Mouse (Mus musculus): ENCODE results near the gene Lrrc18. TPM values are rescaled to one million over a fixed set of nuclear protein-coding genes. Genes with fewer than 3 reads are reported as not detected.

The Lrrc18 gene
- polyA plus RNA-seq, 1 experiment from 2014 or later: 0.37 TPM

GRCm38 (mm10) chr14:33058881-33059660 lies 67.9 kb downstream of the Lrrc18 start:
- H3K9me3 ChIP-seq: 0 out of 2 replicates have a peak, but pooled peaks cover 2% of the 10 kb centered on the region
- no peaks in the 10 kb centered on the region for H3K36me3 ChIP-seq
- H3K4me1 ChIP-seq: peaks cover 3% of the 10 kb centered on the region; the same call in 1 of the 2 replicates
- no peak for ATAC-seq (ENCODE audit: low FRiP score, low read depth)
- WGBS: 91% methylated on average over 7 of the region's 7 CpGs
- H3K9ac ChIP-seq (replicated peaks): no peak overlapping the region
- no peak overlapping the region for H3K27ac ChIP-seq (replicated peaks)
- H3K4me3 ChIP-seq: no peak overlapping the region
- no peaks in the 10 kb centered on the region for H3K27me3 ChIP-seq
- H3K4me2 ChIP-seq (replicated peaks): no peak overlapping the region

DNA sequence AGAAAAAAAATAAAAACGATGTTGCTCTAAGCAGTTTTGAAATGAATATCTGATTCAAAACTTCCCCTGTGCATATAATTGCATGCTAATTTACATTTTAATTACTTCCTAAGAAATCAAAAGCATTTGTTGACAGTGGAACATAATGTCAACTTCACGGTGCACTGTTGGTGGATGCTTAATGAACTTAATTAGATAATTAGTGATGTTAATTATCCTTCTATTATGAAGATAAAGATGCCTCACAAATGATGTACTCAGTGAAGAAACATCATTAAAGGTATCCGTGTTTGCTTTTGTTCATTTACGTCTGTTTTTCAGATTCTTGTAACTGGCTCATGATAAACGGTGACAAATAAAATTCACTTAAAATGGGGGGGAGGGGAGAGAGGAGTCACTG lies 71.8 kb downstream of the Lrrc18 start:
- H3K4me3 ChIP-seq: no peak overlapping the region
- no peak for ATAC-seq (ENCODE audit: low FRiP score, low read depth)
- WGBS: 80% methylated on average over 5 of the region's 5 CpGs
- no peak overlapping the region for H3K27ac ChIP-seq (replicated peaks)
- no peaks in the 10 kb centered on the region for H3K4me1 ChIP-seq
- no peak overlapping the region for H3K4me2 ChIP-seq (replicated peaks)
- H3K9me3 ChIP-seq: 0 out of 2 replicates have a peak, but pooled peaks cover 2% of the 10 kb centered on the region
- H3K9ac ChIP-seq (replicated peaks): no peak overlapping the region
- H3K27me3 ChIP-seq: no peaks in the 10 kb centered on the region
- H3K36me3 ChIP-seq: no peaks in the 10 kb centered on the region

Other genes with a start within 250 kb of the Lrrc18 start
- gene Tmem273, start 205.4 kb upstream of the Lrrc18 start, polyA plus RNA-seq (2016; fragmentation: Nextera tagmentation; extraction: Ambion mirVana): 0.35 and 0.56 TPM in 2 replicates
- gene Fam170b, start 157.4 kb upstream of the Lrrc18 start, polyA plus RNA-seq (2016; fragmentation: Nextera tagmentation; extraction: Ambion mirVana): not detected in 2 replicates
- 5.9 and 6.8 TPM in 2 replicates for gene Vstm4, start 134.6 kb upstream of the Lrrc18 start, polyA plus RNA-seq (2016; fragmentation: Nextera tagmentation; extraction: Ambion mirVana)
- 0.17 and 0.63 TPM in 2 replicates for gene Wdfy4, start 194.1 kb downstream of the Lrrc18 start, polyA plus RNA-seq (2016; fragmentation: Nextera tagmentation; extraction: Ambion mirVana)
- 0.75 and 0.89 TPM in 2 replicates for gene Arhgap22, start 222.6 kb downstream of the Lrrc18 start, polyA plus RNA-seq (2016; fragmentation: Nextera tagmentation; extraction: Ambion mirVana)

Measured in midbrain, embryonic 12.5 days (tissue).